Mouse (Mus musculus) olfactory bulb, adult 2 months (tissue): ENCODE measurements around the gene A630010A05Rik. TPM values are rescaled to one million over a fixed set of nuclear protein-coding genes. Genes with fewer than 3 reads are reported as not detected.
"Not testable (repeated sequence)": the region's sequence is repeated elsewhere in the genome, so short reads cannot be mapped to it uniquely, and the experiment has no call there.

Source experiments
- H3K27ac ChIP-seq: fragments of 200-500 bp; 2 replicates; pipeline ENCODE4 v1.5.1; 2012; ENCODE audit warnings: low read depth, low read length; ENCODE audit not compliant: insufficient read depth
- H3K4me1 ChIP-seq: fragments of 200-500 bp; 2 replicates; pipeline ENCODE4 v1.6.1; 2012; ENCODE audit warnings: low read length; ENCODE audit not compliant: control insufficient read depth, insufficient read depth
- H3K4me3 ChIP-seq: fragments of 200-500 bp; 2 replicates; pipeline ENCODE4 v1.5.1; 2012; ENCODE audit warnings: mild to moderate bottlenecking, low read depth, low read length, moderate library complexity; ENCODE audit not compliant: insufficient read depth
- CTCF ChIP-seq: fragments of 200-500 bp; IDR thresholded peaks from 2 replicates; pipeline ENCODE4 v1.5.1; 2012; ENCODE audit warnings: low read depth, mild to moderate bottlenecking, low read length, moderate library complexity; ENCODE audit not compliant: insufficient read depth
- POLR2A ChIP-seq: fragments of 200-500 bp; IDR thresholded peaks from 2 replicates; pipeline ENCODE4 v1.6.1; 2012; ENCODE audit warnings: mild to moderate bottlenecking, low read depth, low read length, moderate library complexity; ENCODE audit not compliant: insufficient read depth
- WGBS: fragments of 180-500 bp; shearing (Covaris S2); methylation state at CpG from one replicate; pipeline ENCODE4 v1.1.7; 2018; 5-methylcytosine and 5-hydroxymethylcytosine counted together
- polyA plus RNA-seq: library from polyadenylated mRNA; stranded (reverse); fragments of >200 nt; gene quantifications from 2 replicates; pipeline ENCODE4 v1.2.4, GENCODE M21; 2012; ENCODE audit warnings: low replicate concordance; ENCODE audit not compliant: missing spikeins, insufficient read depth, insufficient read length

Gene A630010A05Rik
- polyA plus RNA-seq = not detected in 2 replicates

DNA sequence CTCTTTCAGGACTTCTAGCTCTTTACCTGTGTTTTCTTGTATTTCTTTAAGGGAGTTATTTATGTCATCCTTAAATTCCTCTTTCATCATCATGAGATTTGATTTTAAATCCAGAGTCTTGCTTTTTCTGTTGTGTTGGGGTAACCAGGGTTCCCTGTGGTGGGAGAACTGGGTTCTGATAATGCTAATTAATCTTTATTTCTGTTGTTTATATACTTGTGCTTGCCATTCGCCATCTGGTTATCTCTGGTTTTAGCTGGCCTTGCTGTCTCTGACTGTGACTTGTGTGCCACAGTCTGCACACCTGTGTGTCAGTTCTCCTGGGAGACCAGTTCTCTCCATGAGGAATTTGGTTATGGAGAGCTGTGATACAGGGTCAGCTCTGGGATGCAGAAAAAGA lies at the start of gene A630010A05Rik:
TSS of gene A630010A05Rik (plus strand) at position 301 of the 400 bp plus-strand sequence.
- 96% methylated on average over 1 of the region's 1 CpGs for WGBS
- TF ChIP-seq POLR2A (no peak), CTCF (no peak)
- H3K27ac ChIP-seq = no peak within 1 kb of the TSS
- H3K4me1 ChIP-seq = no peaks in the 10 kb centered on the region
- no peak within 1 kb of the TSS for H3K4me3 ChIP-seq

DNA sequence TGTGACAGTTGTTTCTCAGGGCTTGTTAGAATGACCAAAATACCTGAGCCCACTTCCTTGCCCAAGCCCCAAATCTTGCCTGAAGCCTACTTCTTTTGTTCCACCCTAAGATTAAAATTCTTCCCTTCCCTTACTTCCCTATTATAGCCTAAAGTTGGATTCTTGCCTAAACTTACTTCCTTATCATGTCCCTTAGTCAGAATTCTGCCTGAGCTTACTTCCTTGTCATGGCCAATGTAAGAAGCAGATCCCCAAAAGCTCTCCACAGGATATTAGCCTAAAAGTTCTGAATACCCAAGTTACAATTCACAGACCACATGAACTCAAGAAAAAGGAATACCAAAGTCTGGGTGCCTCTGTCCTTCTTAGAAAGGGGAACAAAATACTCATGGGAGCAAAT lies 26.4 kb upstream of the A630010A05Rik start:
- Histone ChIP-seq H3K27ac (no peak overlapping the region), H3K4me3 (no peak overlapping the region), H3K4me1 (no peaks in the 10 kb centered on the region)
- no peak for TF ChIP-seq POLR2A
- no peak for TF ChIP-seq CTCF

DNA sequence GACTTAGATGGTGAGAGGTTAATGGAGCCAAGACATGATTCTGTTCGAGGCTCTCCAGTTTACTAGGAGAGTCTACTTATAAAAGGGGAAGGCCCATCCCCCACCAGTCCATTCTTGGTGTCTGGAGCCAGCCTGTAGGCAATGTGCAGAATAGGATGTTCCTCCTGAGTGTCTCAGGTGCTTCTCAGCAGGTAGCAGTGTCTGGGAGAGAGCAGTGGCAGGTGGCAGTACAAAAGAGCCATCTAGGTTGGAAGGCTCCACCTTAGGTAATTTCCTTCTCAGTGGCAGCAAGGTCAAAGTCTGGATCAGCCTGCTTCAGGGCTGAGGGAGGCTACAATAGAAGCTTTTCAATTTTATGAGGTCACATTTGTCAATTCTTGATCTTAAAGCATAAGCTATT lies 4.9 kb upstream of the A630010A05Rik start:
- not testable (repeated sequence) for H3K4me1 ChIP-seq, H3K27ac ChIP-seq, H3K4me3 ChIP-seq
- WGBS = 50% methylated on average over 1 of the region's 1 CpGs

Other genes with a start within 250 kb of the A630010A05Rik start
- not detected in 2 replicates for gene Fopnl, start 244.9 kb upstream of the A630010A05Rik start, polyA plus RNA-seq
- gene Abcc1, start 200.8 kb upstream of the A630010A05Rik start, polyA plus RNA-seq = not detected in 2 replicates